Mouse (Mus musculus) CH12.LX (cell line): ENCODE measurements at regions not wholly inside any gene's neighbourhood (a gene's known extent, or its start where the extent isn't known, plus 50 kb on each side); places are given as distances from the start of the nearest gene placed in this dataset.

Source experiments
- DNase-seq: peaks from one replicate; pipeline ENCODE4 v3.0.0-alpha.2; 2013; ENCODE audit errors: extremely low read depth
- H3K27ac ChIP-seq: 2 replicates; pipeline ENCODE4 v1.5.1; 2012; ENCODE audit warnings: low read depth, mild to moderate bottlenecking, control low read depth, moderate library complexity; ENCODE audit not compliant: insufficient read depth
- H3K27me3 ChIP-seq: replicated peaks from 2 replicates; pipeline ENCODE3; 2012; ENCODE audit warnings: inconsistent platforms
- H3K36me3 ChIP-seq, 2 experiments: replicated peaks in 1 of 2; 2 replicates each; pipeline versions ENCODE3 to v1.6.1; 2012; ENCODE audit warnings: inconsistent platforms in 1 of 2, low read length in 1 of 2, mild to moderate bottlenecking in 1 of 2, mixed read lengths in 1 of 2, moderate library complexity in 1 of 2; ENCODE audit not compliant: control insufficient read depth in 1 of 2, insufficient read depth in 1 of 2
- H3K4me1 ChIP-seq, 2 experiments: 2 replicates each; pipeline ENCODE4 v1.6.1; 2012; ENCODE audit warnings: inconsistent platforms in 1 of 2, moderate library complexity in 1 of 2; ENCODE audit not compliant: insufficient read depth in 2 of 2, control insufficient read depth in 1 of 2
- H3K4me2 ChIP-seq: 2 replicates; pipeline ENCODE4 v1.6.1; 2012; ENCODE audit warnings: low read depth, mild to moderate bottlenecking, control low read depth; ENCODE audit not compliant: poor library complexity, insufficient read depth, severe bottlenecking
- H3K4me3 ChIP-seq, 3 experiments: fragments of 150-350 bp in 1 of 3; sonication (generic) in 1 of 3; replicated peaks in 1 of 3; 2 replicates each; pipeline versions ENCODE3 to v1.5.1; 2011 to 2012; ENCODE audit warnings: low read depth in 2 of 3, low read length in 2 of 3, mild to moderate bottlenecking in 2 of 3, moderate library complexity in 2 of 3, control low read depth in 1 of 3, improper control_type of control experiment in 1 of 3, inconsistent platforms in 1 of 3, mixed read lengths in 1 of 3; ENCODE audit not compliant: poor library complexity in 1 of 3
- H3K79me2 ChIP-seq: replicated peaks from 2 replicates; pipeline ENCODE4 v1.6.1; 2012; ENCODE audit warnings: mild to moderate bottlenecking, moderate library complexity; ENCODE audit not compliant: control insufficient read depth, poor library complexity, insufficient read depth, severe bottlenecking; ENCODE audit errors: extremely low read depth
- H3K9ac ChIP-seq: 2 replicates; pipeline ENCODE4 v1.6.1; 2012; ENCODE audit warnings: low read depth, mild to moderate bottlenecking, control low read depth, moderate library complexity; ENCODE audit not compliant: insufficient read depth
- H3K9me3 ChIP-seq: replicated peaks from 2 replicates; pipeline ENCODE3; 2012; ENCODE audit warnings: low read length, inconsistent platforms, mixed read lengths
- BHLHE40 ChIP-seq: IDR thresholded peaks from 2 replicates; pipeline ENCODE4 v1.6.1; 2011; ENCODE audit warnings: mild to moderate bottlenecking, low read depth, low read length, improper control_type of control experiment
- E2F4 ChIP-seq: IDR thresholded peaks from 2 replicates; pipeline ENCODE4 v1.6.1; 2011; ENCODE audit warnings: low read depth, low read length, improper control_type of control experiment; ENCODE audit not compliant: insufficient replicate concordance
- EP300 ChIP-seq: IDR thresholded peaks from 2 replicates; pipeline ENCODE4 v1.6.1; 2011; ENCODE audit warnings: low read length, improper control_type of control experiment
- ETS1 ChIP-seq: conservative IDR thresholded peaks from 2 replicates; pipeline ENCODE4 v1.6.1; 2012; ENCODE audit warnings: low read depth, mild to moderate bottlenecking, inconsistent platforms, low read length, improper control_type of control experiment, moderate library complexity
- IRF4 ChIP-seq: IDR thresholded peaks from 2 replicates; pipeline ENCODE4 v1.6.1; 2014; ENCODE audit warnings: low read depth, mild to moderate bottlenecking, inconsistent platforms, low read length, improper control_type of control experiment
- JUND ChIP-seq: conservative IDR thresholded peaks from 2 replicates; pipeline ENCODE4 v1.6.1; 2011; ENCODE audit warnings: low read depth, low read length, improper control_type of control experiment
- KAT2A ChIP-seq: IDR thresholded peaks from 2 replicates; pipeline ENCODE4 v1.6.1; 2012; ENCODE audit warnings: low read length, improper control_type of control experiment, inconsistent platforms; ENCODE audit not compliant: insufficient replicate concordance
- MAX ChIP-seq: IDR thresholded peaks from 2 replicates; pipeline ENCODE4 v1.6.1; 2011; ENCODE audit warnings: low read length, improper control_type of control experiment
- MAZ ChIP-seq: IDR thresholded peaks from 2 replicates; pipeline ENCODE4 v1.6.1; 2012; ENCODE audit warnings: low read depth, mild to moderate bottlenecking, inconsistent platforms, low read length, improper control_type of control experiment, moderate library complexity
- MXI1 ChIP-seq: IDR thresholded peaks from 2 replicates; pipeline ENCODE4 v1.6.1; 2011; ENCODE audit warnings: mild to moderate bottlenecking, low read depth, low read length, improper control_type of control experiment
- MYC ChIP-seq: IDR thresholded peaks from 2 replicates; pipeline ENCODE4 v1.6.1; 2011; ENCODE audit warnings: low read depth, mild to moderate bottlenecking, improper control_type of control experiment, low read length
- NELFE ChIP-seq: IDR thresholded peaks from 2 replicates; pipeline ENCODE4 v1.6.1; 2011; ENCODE audit warnings: low read depth, low read length, improper control_type of control experiment
- POLR2A ChIP-seq: IDR thresholded peaks from 2 replicates; pipeline ENCODE4 v1.6.1; 2011; ENCODE audit warnings: low read depth, mild to moderate bottlenecking, improper control_type of control experiment, low read length
- POLR2AphosphoS2 ChIP-seq: IDR thresholded peaks from 2 replicates; pipeline ENCODE4 v1.6.1; 2011; ENCODE audit warnings: low read depth, low read length, improper control_type of control experiment
- RAD21 ChIP-seq: IDR thresholded peaks from 2 replicates; pipeline ENCODE4 v1.6.1; 2011; ENCODE audit warnings: low read depth, mild to moderate bottlenecking, low read length, improper control_type of control experiment, moderate library complexity
- RCOR1 ChIP-seq: conservative IDR thresholded peaks from 2 replicates; pipeline ENCODE4 v1.6.1; 2012; ENCODE audit warnings: low read depth, mild to moderate bottlenecking, inconsistent platforms, low read length, improper control_type of control experiment
- SIN3A ChIP-seq: IDR thresholded peaks from 2 replicates; pipeline ENCODE4 v1.6.1; 2012; ENCODE audit warnings: low read length, improper control_type of control experiment, inconsistent platforms
- UBTF ChIP-seq: IDR thresholded peaks from 2 replicates; pipeline ENCODE4 v1.6.1; 2012; ENCODE audit warnings: low read depth, mild to moderate bottlenecking, inconsistent platforms, low read length, improper control_type of control experiment, moderate library complexity
- USF1 ChIP-seq: IDR thresholded peaks from 2 replicates; pipeline ENCODE4 v1.6.1; 2014; ENCODE audit warnings: low read depth, mild to moderate bottlenecking, inconsistent platforms, low read length, improper control_type of control experiment
- ZNF384 ChIP-seq: IDR thresholded peaks from 2 replicates; pipeline ENCODE4 v1.6.1; 2012; ENCODE audit warnings: low read depth, low read length, improper control_type of control experiment, inconsistent platforms
- dilution Hi-C: fragments of 300-500 bp; cut with MboI; formaldehyde crosslinking; loops from 2 replicates; pipeline ENCODE4 v1.14.3; 2020; ENCODE audit warnings: low sequenced_read_pairs; ENCODE audit not compliant: extremely low pct_unique_long_range_greater_than_20kb, extremely low pct_ligation_motif_present
- in situ Hi-C: fragments of 300-500 bp; cut with MboI; formaldehyde crosslinking; loops from 3 replicates; pipeline ENCODE4 v1.14.3; 2019; ENCODE audit warnings: low sequenced_read_pairs, low pct_ligation_motif_present, low pct_unique_long_range_greater_than_20kb, mixed read lengths

DNA sequence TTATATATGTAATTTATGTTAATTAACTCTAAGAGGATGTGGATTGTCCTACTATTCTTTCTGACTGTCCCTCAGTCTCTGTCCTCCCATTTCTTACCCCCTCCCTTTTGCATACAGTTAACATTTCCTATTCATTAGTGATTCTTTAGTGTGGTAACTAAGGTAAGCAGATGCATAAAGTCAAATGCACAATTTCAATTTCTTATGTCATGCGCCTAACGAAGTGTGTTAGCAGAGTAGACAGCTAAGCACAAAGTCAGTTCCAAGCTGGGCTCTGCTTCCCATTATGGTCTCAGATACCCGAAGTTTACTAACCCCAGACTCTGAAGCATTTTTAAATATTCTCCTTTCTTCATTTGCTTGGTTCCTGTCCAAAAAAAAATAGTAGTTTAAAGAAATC is 248.2 kb downstream of the Olfm4 start:
- Histone ChIP-seq H3K4me2 (no peak overlapping the region), H3K4me1 (no peaks in the 10 kb centered on the region)
- TF ChIP-seq KAT2A (no peak), UBTF (no peak), BHLHE40 (no peak), EP300 (no peak), MXI1 (no peak), POLR2A (no peak), SIN3A (no peak), RAD21 (no peak), MAZ (no peak), IRF4 (no peak)
- TF ChIP-seq, all 38 proteins: peak for 0
- H3K36me3 ChIP-seq: no peaks in the 10 kb centered on the region
- no peak overlapping the region for H3K4me3 ChIP-seq
- no peaks in the 10 kb centered on the region for H3K79me2 ChIP-seq
- no peak overlapping the region for H3K27ac ChIP-seq
- H3K9ac ChIP-seq: no peak overlapping the region
- dilution Hi-C loops (no loop called here), in situ Hi-C loops (no loop called here)
- H3K9me3 ChIP-seq: no peaks in the 10 kb centered on the region
- H3K27me3 ChIP-seq: peaks cover 9% of the 10 kb centered on the region
- DNase-seq: no peak

GRCm38 (mm10) chr14:80232976-80233375 is 249.1 kb downstream of the Olfm4 start:
- H3K4me2 ChIP-seq: no peak overlapping the region
- TF ChIP-seq E2F4 (no peak), ETS1 (no peak), BHLHE40 (no peak), SIN3A (no peak), RAD21 (no peak), JUND (no peak), MAX (no peak), ZNF384 (no peak), MAZ (no peak), NELFE (no peak), MYC (no peak), POLR2AphosphoS2 (no peak), RCOR1 (no peak), USF1 (no peak)
- H3K4me3 ChIP-seq: no peak overlapping the region
- H3K4me1 ChIP-seq: no peaks in the 10 kb centered on the region
- no peak overlapping the region for H3K9ac ChIP-seq
- DNase-seq: no peak
- no peaks in the 10 kb centered on the region for H3K36me3 ChIP-seq
- H3K27me3 ChIP-seq: peaks cover 7% of the 10 kb centered on the region
- no peak overlapping the region for H3K27ac ChIP-seq
- dilution Hi-C loops: no loop called here
- in situ Hi-C loops: no loop called here
- no peaks in the 10 kb centered on the region for H3K79me2 ChIP-seq
- H3K9me3 ChIP-seq: no peaks in the 10 kb centered on the region
